Mouse (Mus musculus) limb, embryonic 15.5 days (tissue): ENCODE results near the gene Rtn2. TPM values are rescaled to one million over a fixed set of nuclear protein-coding genes. Genes with fewer than 3 reads are reported as not detected.
A peak's percentile ranks its signal among the peaks of the same experiment; 100 is the strongest.

Source experiments
- ATAC-seq: fragments of 200-750 bp; cut with Nextera tagmentation; 2 replicates; pipeline ENCODE4 v1.8.0; 2017; ENCODE audit warnings: low read depth, moderate TSS enrichment; ENCODE audit not compliant: insufficient number of reproducible peaks, low FRiP score, low TSS enrichment
- H3K27ac ChIP-seq: fragments of 300-500 bp; sonication (generic); 2 replicates; pipeline ENCODE4 v1.5.1; 2015; ENCODE audit warnings: moderate library complexity, mild to moderate bottlenecking, inconsistent platforms
- H3K27me3 ChIP-seq: fragments of 300-500 bp; sonication (generic); 2 replicates; pipeline ENCODE4 v1.6.1; 2015; ENCODE audit warnings: inconsistent platforms
- H3K36me3 ChIP-seq: fragments of 300-500 bp; sonication (generic); 2 replicates; pipeline ENCODE4 v1.6.1; 2015; ENCODE audit warnings: inconsistent platforms
- H3K4me1 ChIP-seq: fragments of 300-500 bp; sonication (generic); 2 replicates; pipeline ENCODE4 v1.6.1; 2015; ENCODE audit warnings: inconsistent platforms
- H3K4me2 ChIP-seq: fragments of 300-500 bp; sonication (generic); 2 replicates; pipeline ENCODE4 v1.6.1; 2015; ENCODE audit warnings: mild to moderate bottlenecking, inconsistent platforms
- H3K4me3 ChIP-seq: fragments of 300-500 bp; sonication (generic); 2 replicates; pipeline ENCODE4 v1.5.1; 2015; ENCODE audit warnings: mild to moderate bottlenecking, inconsistent platforms
- H3K9ac ChIP-seq: fragments of 300-500 bp; sonication (generic); 2 replicates; pipeline ENCODE4 v1.6.1; 2015; ENCODE audit warnings: inconsistent platforms
- H3K9me3 ChIP-seq: fragments of 300-500 bp; sonication (generic); 2 replicates; pipeline ENCODE4 v1.6.1; 2016; ENCODE audit warnings: inconsistent platforms
- WGBS: fragments of 180-500 bp; shearing (Covaris S2); methylation state at CpG from one replicate; pipeline ENCODE4 v1.1.7; 2015; 5-methylcytosine and 5-hydroxymethylcytosine counted together
- polyA plus RNA-seq: library from polyadenylated mRNA; unstranded; fragments of >200 nt; fragmentation: Nextera tagmentation; extraction: Ambion mirVana; gene quantifications from 2 replicates; pipeline ENCODE4 v1.2.1, GENCODE M21; 2015

Gene Rtn2
- polyA plus RNA-seq, 1 experiment from 2014 or later, result 21.4 TPM

GRCm38 (mm10) chr7:19304501-19305412 is 22.3 kb downstream of the Rtn2 start:
- 3% methylated on average over 48 of the region's 48 CpGs for WGBS

GRCm38 (mm10) chr7:19305413-19305735 is 22.9 kb downstream of the Rtn2 start:
- no peaks in the 10 kb centered on the region for H3K36me3 ChIP-seq
- no peak overlapping the region for H3K27ac ChIP-seq
- H3K9me3 ChIP-seq, result no peaks in the 10 kb centered on the region
- no peak overlapping the region for H3K4me2 ChIP-seq
- ATAC-seq, result no peak
- 10% methylated on average over 6 of the region's 6 CpGs for WGBS
- peaks cover 65% of the 10 kb centered on the region for H3K27me3 ChIP-seq
- no peak overlapping the region for H3K9ac ChIP-seq
- peaks cover 48% of the 10 kb centered on the region for H3K4me1 ChIP-seq
- H3K4me3 ChIP-seq, result no peak overlapping the region

More at GRCm38 (mm10) chr7:19304501-19305412, 22.3 kb downstream of the Rtn2 start:
- Histone ChIP-seq H3K9ac (0 out of 2 replicates have a peak overlapping the region, but pooled peaks have one; percentile 17), H3K4me2 (peak overlapping the region; percentile 52), H3K9me3 (no peaks in the 10 kb centered on the region), H3K36me3 (no peaks in the 10 kb centered on the region), H3K4me1 (peaks cover 49% of the 10 kb centered on the region), H3K27me3 (peaks cover 65% of the 10 kb centered on the region), H3K4me3 (peak overlapping the region; percentile 33), H3K27ac (no peak overlapping the region)
- ATAC-seq, result no peak

GRCm38 (mm10) chr7:19305796-19306765 is 23.7 kb downstream of the Rtn2 start:
- Histone ChIP-seq H3K4me2 (no peak overlapping the region), H3K27me3 (peaks cover 65% of the 10 kb centered on the region), H3K27ac (no peak overlapping the region), H3K9me3 (no peaks in the 10 kb centered on the region), H3K4me1 (peaks cover 50% of the 10 kb centered on the region), H3K36me3 (no peaks in the 10 kb centered on the region), H3K4me3 (no peak overlapping the region), H3K9ac (no peak overlapping the region)
- 46% methylated on average over 16 of the region's 16 CpGs for whole genome bisulfite sequencing
- no peak for ATAC-seq

- no peak for ATAC-seq
These were observed 24.7 kb downstream of the Rtn2 start for GRCm38 (mm10) chr7:19306819-19307738.

GRCm38 (mm10) chr7:19307739-19308453 is 25.5 kb downstream of the Rtn2 start:
- H3K9ac ChIP-seq, result peak overlapping the region; percentile 31
- peak overlapping the region; percentile 69 for H3K4me3 ChIP-seq
- 2% methylated on average over 18 of the region's 18 CpGs for WGBS
- peaks cover 43% of the 10 kb centered on the region for H3K4me1 ChIP-seq
- peak overlapping the region; percentile 99 for H3K4me2 ChIP-seq
- H3K9me3 ChIP-seq, result no peaks in the 10 kb centered on the region
- peak; percentile 54 for ATAC-seq
- no peaks in the 10 kb centered on the region for H3K36me3 ChIP-seq
- H3K27ac ChIP-seq, result peak overlapping the region; percentile 88
- H3K27me3 ChIP-seq, result peaks cover 55% of the 10 kb centered on the region

More at GRCm38 (mm10) chr7:19306819-19307738, 24.7 kb downstream of the Rtn2 start:
- H3K4me2 ChIP-seq, result no peak overlapping the region
- no peak overlapping the region for H3K9ac ChIP-seq
- H3K27ac ChIP-seq, result no peak overlapping the region
- peaks cover 44% of the 10 kb centered on the region for H3K4me1 ChIP-seq
- 69% methylated on average over 25 of the region's 25 CpGs for WGBS
- H3K9me3 ChIP-seq, result no peaks in the 10 kb centered on the region
- H3K4me3 ChIP-seq, result no peak overlapping the region
- no peaks in the 10 kb centered on the region for H3K36me3 ChIP-seq
- peaks cover 63% of the 10 kb centered on the region for H3K27me3 ChIP-seq

GRCm38 (mm10) chr7:19308454-19309277 is 26.2 kb downstream of the Rtn2 start:
- Histone ChIP-seq H3K36me3 (no peaks in the 10 kb centered on the region), H3K4me1 (peaks cover 40% of the 10 kb centered on the region), H3K9me3 (no peaks in the 10 kb centered on the region), H3K27me3 (peaks cover 54% of the 10 kb centered on the region), H3K4me3 (peak overlapping the region; percentile 69), H3K9ac (peak overlapping the region; percentile 45), H3K27ac (peak overlapping the region; percentile 88), H3K4me2 (peak overlapping the region; percentile 99)
- whole genome bisulfite sequencing, result under 1% methylated on average over 58 of the region's 58 CpGs
- peak; percentile 91 for ATAC-seq

- Histone ChIP-seq H3K9me3 (no peaks in the 10 kb centered on the region), H3K27ac (no peak overlapping the region), H3K4me1 (peaks cover 33% of the 10 kb centered on the region), H3K27me3 (peaks cover 47% of the 10 kb centered on the region), H3K4me3 (peak overlapping the region; percentile 69), H3K9ac (0 out of 2 replicates have a peak overlapping the region, but pooled peaks have one; percentile 3), H3K36me3 (no peaks in the 10 kb centered on the region), H3K4me2 (peak overlapping the region; percentile 99)
- 1% methylated on average over 48 of the region's 48 CpGs for WGBS
- ATAC-seq, result no peak
These were observed 27.0 kb downstream of the Rtn2 start for GRCm38 (mm10) chr7:19309278-19309883.

GRCm38 (mm10) chr7:19309884-19310641 is 27.6 kb downstream of the Rtn2 start, which contains the start of gene Fosb:
TSS of gene Fosb (minus strand) at chr7:19310051.
- Histone ChIP-seq H3K9me3 (no peaks in the 10 kb centered on the region), H3K9ac (peak within 1 kb of the TSS; percentile 59), H3K36me3 (no peaks in the 10 kb centered on the region), H3K27ac (peak within 1 kb of the TSS; percentile 60), H3K27me3 (peaks cover 43% of the 10 kb centered on the region), H3K4me1 (peaks cover 26% of the 10 kb centered on the region), H3K4me2 (peak within 1 kb of the TSS; percentile 99), H3K4me3 (peak within 1 kb of the TSS; percentile 69)
- WGBS, result under 1% methylated on average over 49 of the region's 49 CpGs
- ATAC-seq, result peak; percentile 81

GRCm38 (mm10) chr7:19311991-19312390 is 29.6 kb downstream of the Rtn2 start:
- Histone ChIP-seq H3K36me3 (no peaks in the 10 kb centered on the region), H3K4me1 (peaks cover 22% of the 10 kb centered on the region), H3K27ac (no peak overlapping the region), H3K4me2 (no peak overlapping the region), H3K9me3 (no peaks in the 10 kb centered on the region), H3K9ac (no peak overlapping the region), H3K4me3 (no peak overlapping the region), H3K27me3 (peaks cover 31% of the 10 kb centered on the region)
- no peak for ATAC-seq
- 36% methylated on average over 4 of the region's 4 CpGs for WGBS
